Mouse (Mus musculus) right cerebral cortex, adult 2 months (tissue): ENCODE results near the gene Fam71e2.

Experiments used
- DNase-seq, 2 experiments: peaks; one replicate each; pipeline ENCODE4 v3.0.0; 2021 to 2022; ENCODE audit warnings: low spot score in 2 of 2

Gene Fam71e2

DNA sequence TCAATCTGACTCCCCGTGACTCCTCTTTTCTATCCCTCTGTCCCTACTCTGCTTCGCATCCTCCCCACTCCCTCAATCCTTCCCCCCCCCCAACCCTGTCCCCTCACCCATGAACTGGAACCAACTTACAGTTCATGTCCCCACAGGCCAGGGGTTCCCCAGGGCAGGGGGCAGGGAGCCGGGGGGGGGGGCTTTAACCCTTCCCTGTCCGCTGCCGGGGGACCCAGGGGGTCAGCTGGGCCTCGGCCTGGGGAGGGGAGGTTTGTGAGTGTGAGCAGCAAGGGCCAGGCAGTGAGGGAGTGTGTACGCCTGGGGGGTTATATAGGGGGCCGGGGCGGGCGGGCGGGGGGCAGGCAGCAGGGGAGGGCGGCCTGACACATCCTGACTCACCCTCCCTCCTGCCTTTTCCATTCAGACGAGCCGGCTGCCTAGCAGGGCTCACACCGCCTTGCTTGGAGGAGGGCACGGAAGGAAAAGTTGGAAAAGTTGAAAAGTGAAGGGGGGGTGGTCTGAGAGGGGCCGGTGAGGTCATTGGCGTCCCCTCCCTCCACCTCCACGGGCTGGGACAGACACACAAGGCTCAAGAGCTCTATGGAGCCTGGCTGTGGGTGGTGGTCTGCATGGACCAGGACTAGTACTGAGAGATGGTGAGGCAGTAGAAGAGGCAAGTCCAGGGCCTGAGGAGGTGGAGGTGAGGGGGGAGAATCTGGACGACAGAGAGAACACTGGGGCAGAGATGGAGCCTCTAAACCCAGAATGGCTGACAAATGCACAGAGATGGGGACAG lies 6.9 kb upstream of the Fam71e2 start:
- DNase-seq = no peak

DNA sequence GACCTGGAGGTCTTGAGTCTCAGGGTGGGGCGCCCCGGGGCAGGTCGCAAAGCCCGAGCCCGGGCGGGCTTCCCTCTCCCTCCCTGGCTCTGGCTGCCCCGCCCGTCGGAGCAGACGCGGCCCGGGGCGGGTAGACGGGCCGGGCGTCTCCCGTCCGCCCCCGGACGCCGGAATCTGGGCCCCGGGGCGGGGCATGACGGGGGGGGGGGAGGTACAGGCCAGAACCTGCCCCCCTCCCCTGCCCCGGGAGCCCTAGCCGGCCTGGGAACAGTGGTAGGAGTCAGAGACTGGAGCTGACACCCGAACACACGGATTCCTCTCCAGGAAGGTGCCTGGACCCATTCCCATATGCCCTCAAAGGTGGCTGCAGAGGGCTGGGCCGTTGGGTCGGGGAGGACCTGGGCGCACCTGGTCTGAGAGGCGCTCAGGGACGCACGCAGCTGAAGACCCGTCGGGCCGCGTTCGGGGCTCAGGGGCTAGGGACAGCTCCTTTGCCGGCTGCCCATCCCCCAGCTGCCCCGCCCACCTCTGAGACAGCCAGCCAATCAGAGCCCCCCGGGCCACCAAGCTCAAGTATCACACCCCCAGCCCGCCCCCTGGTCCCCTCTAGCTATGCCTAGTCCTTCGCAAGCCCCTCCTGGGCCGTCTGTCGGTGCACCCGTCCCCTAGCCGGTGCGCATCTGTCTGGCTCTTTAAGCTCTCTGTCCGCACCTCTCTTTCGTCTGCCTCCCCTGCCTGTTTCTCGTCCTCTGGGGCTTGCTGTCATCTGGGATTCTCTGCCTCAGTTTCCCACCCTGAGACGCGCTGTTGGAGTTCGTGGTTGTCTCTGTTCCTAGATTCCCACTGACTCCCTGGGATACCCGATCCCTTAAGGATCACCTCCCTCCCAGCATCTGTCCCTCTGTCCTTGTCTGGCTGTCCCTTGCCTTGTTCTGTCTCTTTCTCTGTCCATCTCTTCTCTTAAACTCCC lies 6.0 kb upstream of the Fam71e2 start:
- DNase-seq = no peak

DNA sequence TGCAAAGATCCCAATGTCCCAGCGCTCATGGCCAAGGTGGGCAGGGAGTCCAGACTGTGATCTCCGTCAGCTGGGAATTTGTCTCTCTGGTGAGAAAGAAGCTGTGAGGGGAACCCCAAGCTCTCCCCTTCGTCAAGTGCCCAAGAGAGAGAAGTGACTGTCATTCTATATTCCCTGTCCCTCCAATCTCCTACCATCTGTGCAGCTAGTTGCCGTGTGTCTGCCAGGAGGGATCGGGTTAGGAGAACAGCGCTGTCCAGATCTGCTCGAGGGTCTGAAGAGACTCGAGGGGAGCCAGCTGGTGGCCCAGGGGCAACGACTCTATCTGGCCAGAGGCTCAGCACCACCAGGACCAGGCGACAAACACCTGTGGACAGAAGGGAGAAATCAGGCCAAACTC lies 5.0 kb upstream of the Fam71e2 start:
- DNase-seq = no peak

DNA sequence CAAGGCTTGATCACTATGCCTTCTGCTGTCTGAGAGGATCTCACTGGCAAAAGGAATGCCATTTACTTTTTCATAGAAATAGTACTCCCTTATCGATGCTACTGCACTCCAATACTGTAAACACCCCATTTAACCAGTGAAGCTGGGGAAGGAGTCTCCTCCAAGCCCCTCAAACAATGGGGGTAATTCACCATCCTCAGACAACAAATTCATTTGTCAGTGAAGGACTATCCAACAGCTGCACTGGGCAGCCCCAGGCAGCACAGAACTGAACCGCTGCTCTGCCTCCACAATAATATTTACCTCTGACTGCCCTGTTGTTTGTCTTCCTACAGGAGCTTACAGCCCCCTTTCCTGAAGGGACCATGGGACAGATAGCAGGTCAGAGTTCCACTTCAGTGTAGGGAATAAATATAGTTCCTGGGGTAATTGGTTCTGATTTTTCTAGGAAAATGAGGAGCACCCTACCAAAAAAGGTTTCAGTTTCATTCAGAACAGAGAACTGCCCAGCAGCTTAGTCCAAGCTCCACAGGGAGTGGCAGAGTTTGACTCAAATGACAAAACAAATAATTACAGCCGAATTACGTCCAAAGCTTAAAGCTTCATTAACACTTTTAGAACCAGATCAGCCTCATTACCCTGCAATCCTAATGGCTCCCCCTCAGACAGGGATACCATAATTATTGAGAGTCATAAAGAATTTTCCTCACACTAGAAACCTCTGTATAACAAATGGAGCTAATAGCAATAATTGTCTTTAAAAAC lies 6.0 kb downstream of the Fam71e2 start:
- DNase-seq = no peak

DNA sequence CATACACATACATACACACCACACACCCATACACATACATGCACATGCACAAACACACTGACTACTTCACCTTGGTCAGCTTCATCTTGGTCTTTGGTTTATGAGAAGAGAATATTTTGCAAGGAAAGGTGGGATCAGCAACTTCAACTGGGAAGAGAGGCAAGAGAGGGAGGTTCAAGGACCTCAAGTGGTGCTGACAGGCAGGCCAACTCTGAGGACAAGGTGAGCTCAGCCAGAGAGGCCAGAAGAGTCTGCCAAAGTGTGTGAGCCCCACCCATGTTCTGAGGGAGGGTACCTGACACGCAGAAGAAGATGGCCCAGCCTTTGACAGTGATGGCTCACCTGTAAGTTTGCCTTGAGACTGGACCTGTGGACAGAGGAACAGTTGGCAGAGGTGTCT lies 11.4 kb downstream of the Fam71e2 start:
- no peak for DNase-seq

DNA sequence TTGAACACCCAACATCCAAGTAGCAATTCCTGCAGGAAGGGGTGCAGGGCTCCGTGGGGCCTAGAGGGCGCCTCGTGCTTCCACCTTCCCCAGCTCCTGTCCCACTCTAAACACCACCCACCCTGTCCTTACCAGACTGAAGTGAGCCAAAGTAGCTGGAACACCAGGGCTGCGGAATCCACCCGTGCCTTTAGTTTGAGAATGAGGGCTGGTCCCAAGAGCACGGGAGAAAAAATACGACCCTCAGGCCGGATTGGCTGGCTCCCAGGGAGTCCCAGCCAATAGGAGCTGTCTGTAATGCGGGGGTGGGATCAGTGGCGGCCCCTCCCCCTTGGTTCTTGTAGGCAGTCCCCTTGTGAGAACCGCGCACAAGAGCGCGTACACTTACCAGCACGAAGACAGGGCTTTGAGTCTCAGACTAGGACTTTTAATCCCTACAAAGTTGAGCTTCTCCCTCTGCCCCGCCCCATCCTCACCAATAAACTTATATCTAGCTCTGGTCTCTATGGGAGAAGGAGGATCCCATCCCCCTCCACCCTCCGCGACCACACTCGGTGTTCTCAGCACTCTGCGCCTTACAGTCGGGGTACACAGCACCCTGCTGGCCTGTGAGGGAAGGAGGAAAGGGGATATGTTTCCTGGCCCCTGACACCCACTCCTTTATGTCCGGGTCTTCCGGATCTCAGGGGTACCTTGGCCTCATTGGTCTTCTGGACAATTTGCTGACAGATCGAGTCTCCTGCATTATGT lies 18.1 kb downstream of the Fam71e2 start, which contains the start of gene Cox6b2:
TSS of gene Cox6b2 (minus strand) at position 274 of the 750 bp plus-strand sequence.
- peak; percentile 40 to 48 for DNase-seq

DNA sequence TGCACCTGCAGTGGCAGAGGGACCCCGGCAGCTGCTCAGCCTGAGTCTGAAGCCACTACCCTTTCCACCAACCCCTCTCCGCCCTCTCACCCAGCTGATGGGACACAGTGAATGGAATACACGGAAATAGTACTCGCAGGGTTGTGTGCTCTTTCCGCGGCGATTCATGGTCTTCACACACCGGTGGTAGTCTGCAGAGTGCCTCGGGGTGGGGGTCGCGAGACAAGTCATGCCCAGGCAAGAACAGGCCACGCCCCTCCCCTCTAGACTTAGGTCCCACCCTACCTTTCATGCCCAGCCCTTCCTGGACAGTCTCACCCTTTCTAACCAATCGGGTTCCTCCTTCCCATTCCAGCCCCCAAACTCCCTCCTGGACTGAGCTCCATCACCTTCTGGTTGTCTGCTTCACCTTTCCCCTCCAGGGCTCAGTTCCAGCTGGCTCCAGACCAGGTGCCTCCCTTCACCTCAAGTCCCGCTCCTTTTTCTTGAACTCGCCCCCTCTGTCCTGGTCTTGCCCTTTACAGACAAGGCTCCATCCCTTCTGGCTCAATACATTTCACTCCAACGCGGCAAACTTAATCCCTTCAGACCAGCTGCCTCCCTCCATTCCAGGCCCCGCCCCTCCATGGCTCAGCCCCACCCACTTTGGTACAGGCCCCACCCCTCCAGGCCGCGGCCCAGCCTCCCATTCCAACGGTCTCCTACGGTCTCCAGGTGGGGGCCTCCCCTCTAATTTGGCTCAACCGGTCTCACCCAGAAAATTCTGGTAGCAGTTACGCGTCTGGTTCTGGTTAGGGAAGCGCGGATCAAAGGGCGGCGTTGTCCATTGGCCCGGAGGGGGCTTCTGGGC lies 18.9 kb downstream of the Fam71e2 start:
- no peak for DNase-seq

DNA sequence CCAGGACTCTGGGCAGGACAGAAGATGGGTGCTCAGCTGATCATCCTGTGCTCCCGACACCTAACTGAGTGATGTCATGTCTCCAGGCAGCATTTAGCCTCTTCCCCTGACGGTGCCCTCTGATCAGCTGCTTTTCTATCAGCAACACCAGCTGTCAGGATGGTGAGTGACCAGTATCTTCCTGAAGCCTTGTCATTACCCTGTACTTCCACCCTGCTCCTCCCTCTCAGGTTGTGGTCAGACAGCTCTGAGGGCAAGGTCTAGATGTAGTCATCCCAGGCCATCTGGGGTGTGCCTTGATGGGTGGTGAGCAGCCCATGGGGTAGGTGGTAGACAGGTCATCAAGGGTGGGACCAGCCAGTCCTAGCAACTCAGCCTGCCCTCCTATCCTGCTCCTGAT lies 21.9 kb downstream of the Fam71e2 start:
- DNase-seq = no peak

DNA sequence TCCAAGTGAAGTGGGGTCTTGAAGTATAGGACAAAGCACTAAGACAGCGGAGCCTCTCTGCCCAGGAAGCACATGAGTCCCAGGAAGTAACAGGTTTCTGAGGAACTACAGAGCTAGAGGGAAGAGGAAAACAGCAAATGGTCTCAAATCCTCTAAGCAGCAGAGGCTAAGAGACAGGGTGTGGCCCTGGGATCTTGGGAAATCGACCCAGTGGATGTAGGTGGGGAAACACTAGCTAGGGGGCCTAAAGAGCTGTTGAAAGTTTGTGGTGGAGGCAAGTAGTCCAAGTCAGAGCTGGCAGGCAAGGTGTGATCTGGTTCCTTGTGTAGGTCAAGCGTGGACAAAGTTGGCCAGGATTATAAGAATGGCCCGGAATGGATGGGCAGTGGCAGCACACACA lies 22.8 kb downstream of the Fam71e2 start:
- no peak for DNase-seq

DNA sequence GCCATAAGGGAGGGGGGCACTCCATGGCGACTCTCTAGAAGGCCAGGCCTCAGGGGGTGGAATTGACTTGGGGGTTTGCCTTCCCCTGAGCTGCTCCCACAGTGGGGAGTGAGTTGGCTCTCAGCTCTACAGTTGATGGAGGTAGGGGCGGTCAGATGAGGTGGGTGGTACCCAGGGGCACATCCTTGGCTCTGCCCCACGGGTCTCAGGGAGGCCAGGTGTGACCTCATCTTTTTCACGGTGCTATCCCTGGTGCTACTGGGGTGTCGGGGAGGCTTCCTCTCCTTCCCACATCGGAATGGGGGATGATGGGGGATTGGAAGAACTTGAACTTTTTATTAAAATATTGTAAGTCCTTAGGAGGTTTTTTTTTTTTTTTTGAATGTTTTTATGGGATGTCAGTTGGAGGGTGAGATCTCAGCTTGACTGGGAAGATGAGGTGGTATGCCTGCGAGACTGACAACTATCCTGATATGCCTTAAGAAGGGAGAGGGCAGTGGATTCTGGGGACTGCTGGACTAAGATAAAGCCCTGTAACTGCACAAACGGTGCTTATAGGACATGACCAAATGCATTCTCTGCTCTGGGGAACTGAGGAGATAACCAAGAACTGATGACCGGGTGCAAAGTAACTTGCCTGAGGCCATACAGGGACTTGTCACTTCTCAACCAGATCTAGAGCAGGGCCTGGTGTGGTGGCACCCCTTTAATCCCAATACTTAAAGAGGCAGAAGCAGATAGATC lies 23.8 kb downstream of the Fam71e2 start:
- DNase-seq = no peak

DNA sequence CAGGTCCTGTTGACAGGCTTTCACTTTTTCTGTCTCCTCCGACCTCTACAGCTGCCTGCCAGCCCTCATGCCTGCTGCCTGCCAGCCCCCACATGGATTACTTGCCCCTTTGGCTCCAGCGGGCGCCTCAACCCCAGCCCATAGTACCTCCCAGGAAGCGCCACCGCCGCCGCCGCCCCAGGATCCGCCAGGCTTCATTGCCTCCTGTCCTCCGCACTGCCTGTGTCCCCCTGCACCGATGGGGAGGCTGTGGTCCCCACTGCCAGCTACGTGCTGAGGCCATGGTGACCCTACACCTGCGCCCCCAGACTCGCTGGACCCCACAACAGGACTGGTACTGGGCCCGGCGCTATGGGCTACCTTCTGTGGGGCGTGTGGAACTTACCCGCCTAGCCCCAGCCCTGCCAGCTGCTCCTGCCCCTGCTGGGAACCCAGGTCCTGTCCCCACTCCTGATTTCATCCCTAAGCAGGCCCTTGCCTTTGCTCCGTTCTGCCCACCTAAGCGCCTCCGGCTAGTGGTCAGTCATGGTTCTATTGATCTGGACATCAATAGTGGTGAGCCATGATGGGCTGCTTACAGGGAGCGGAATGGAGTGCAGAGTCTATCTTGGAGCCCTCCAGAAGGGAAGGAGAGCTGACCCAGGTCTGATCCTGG lies 24.6 kb downstream of the Fam71e2 start:
- no peak for DNase-seq

DNA sequence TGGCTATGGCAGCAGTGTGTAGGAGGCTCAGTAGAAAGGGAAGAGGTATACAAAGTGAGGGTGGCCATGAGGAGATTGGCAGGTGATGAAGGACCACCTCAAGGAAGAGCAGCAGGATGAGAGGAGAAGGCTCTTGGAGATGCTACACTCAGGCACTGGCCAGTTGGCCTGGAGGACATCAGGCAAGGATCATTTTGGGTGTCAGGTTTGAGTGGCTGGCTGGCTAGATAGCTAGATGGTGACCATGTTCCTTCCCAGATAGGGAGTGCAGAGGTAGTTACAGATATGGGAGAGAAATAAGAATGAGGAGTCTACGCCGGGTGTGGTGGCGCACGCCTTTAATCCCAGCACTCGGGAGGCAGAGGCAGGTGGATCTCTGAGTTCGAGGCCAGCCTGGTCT lies 26.2 kb downstream of the Fam71e2 start:
- DNase-seq = no peak

DNA sequence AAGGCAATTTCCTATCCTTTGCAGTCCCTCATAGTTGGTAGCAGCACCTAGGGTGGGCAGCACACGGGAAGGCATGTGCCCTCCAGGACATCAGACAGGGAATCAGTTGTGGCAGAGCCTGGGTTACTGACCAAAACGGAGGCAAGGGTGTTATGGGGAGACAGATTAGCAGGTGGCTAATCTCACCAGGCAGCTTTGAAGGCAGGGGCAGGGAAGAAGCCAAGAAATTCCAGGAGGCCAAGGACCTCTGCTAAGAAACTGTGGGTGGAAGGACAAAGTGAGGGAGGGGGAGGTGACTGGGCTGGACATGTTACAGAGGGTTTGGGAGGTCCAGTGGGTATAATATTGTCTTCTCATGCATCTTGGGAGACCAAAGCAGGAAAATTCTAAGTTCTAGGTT lies 27.7 kb downstream of the Fam71e2 start:
- no peak for DNase-seq

DNA sequence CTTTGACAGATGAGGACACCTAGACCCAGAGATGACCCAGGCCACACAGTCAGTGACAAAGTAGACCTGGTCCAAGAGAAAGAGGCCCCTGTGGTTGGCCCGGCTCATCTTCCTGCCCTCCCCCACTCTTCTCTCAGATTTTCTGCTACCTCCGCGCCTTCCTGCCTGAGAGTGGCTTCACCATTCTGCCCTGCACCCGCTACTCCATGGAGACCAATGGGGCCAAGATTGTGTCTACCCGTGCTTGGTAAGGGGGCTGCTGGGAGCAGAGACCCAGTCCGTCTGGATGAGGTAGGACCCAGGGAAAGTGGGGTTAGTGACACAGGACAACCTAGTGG lies 28.7 kb downstream of the Fam71e2 start:
- DNase-seq = no peak

DNA sequence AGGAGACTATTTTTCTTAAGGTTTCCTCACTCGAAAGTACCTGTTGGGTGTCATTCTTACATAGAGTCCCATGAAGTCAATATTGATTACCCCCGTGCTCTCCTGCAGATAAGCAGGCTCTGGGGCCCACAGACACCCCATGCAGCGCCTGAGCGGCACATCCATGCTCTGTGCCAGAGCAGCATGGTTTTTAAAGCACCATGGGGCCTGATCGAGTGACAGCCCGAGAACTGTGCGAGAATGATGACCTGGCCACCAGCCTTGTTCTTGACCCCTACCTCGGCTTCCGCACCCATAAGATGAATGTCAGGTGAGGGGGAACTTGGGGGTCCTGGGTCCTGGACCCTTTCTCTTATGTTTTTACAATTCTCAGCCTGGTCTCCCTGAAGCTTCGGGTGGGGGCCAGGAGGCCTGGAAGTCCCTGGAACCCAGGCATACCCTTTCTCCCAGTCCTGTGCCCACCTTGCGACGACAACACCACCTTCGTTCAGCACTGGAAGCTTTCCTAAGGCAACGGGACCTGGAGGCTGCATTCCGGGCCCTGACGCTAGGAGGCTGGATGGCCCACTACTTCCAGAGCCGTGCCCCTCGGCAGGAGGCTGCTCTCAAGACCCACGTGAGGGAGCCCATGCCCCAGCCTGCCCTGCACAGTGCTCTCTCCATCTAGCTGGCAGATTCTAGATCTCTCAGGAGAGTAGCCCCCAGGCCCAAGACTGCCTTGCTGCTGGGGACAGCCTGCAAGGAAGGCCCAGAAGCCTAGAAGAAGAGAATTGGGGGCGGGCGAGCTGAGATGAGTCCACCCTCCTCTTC lies 29.2 kb downstream of the Fam71e2 start:
- DNase-seq = no peak

DNA sequence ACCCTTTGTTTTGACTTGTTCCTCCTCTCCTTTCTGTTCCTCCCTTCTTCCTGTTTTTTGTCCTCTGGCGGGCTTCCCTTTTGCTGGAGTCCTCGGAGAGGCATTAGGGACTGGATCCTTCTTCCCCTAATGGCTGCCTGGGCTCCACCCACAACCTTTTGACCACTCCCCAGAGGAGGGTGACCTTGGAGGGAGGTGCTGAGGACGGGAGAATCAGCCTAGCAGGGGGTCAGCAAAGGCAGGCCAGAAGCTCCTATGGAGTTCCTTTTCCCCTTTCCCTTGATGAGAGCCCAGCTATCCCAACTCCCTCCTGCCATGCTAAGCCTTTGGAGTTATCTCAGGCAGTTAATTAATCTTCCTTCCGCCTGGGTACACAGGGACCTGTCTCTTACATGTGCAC lies 30.0 kb downstream of the Fam71e2 start:
- DNase-seq = peak in 1 of 2 experiments; percentile 16

DNA sequence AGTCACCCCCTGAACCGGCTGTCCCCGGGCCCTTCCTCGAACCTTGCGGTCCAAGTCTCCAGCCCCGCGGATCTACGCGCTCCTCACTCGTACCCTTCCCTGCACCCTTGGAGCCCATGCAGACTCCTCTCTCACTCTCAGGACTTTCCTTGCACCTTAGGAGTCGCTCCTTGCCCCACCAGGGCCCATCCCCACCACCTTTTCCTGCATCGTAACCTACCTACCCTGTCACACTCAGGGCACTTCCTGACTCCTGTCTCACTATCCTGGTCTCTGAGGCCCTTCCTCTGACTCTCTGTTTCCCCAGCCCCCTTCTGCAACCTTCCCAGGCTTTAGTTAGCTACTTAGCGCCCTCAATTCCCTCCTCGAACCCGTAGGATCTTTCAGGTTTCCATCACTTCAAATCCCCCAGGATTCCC lies 30.8 kb downstream of the Fam71e2 start:
- no peak for DNase-seq

DNA sequence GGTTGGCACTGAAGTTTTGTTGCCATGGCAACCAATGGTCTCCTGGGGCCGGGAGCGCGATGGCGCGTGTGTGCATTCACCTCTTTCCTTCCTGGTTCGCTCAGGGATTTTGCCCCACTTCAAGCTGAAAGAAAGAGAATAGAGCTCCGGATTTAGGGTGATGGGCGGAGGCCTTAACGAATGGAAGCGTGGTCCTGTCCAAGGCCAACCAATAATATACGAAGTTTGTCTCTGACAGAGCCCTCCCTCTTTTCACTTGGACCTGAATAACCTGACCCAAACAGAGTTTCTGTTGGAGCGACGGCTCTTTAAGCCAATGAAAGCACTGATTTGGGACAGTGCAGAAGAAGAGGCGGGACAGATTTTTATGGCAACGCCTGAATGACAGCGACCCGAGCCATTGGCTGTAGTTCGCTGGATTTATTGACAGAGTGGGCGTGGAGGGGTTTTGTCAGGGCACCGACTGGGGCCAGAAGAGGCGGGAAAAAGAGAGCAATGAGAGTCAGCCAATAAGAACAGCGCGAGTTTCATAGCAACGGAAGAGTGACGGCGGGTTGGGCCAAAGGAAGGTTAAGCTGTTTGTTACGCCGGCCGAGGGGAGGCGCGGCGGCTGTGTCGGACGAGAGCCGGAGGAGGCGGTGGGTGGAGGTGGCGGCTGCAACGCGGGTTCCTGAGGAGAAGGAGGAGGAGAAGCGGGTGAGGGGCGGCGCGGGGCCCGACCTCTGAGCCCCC lies 31.4 kb downstream of the Fam71e2 start, which contains the start of gene Kmt5c:
TSS of gene Kmt5c (plus strand) at position 572 of the 732 bp plus-strand sequence.
- peak; percentile 99 for DNase-seq
